Mouse (Mus musculus): ENCODE data around the gene AU018091.
"Not testable (repeated sequence)": the region's sequence is repeated elsewhere in the genome, so short reads cannot be mapped to it uniquely, and the experiment has no call there.

The AU018091 gene

DNA sequence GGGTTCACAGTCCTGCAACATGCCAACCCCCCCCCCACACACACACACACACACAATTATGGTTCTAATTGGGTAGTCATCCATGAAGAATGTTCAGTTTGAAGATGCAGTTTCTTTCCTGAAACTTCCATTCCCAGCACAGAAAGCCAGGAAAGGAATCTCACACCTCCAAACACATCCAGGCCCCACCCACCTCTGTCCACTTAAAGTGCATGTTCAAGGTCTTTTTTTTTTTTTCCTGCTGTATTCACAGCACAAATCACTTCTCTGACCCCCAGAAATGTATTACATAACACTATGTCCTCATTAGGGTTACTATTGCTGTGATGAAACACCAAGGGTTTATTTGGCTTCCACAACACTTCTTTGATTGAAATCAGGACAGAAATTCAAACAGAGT is 4.0 kb downstream of the AU018091 start:
- DNase-seq = no peak

GRCm38 (mm10) chr7:3164381-3164780 is 4.6 kb downstream of the AU018091 start:
- no peak for DNase-seq

DNA sequence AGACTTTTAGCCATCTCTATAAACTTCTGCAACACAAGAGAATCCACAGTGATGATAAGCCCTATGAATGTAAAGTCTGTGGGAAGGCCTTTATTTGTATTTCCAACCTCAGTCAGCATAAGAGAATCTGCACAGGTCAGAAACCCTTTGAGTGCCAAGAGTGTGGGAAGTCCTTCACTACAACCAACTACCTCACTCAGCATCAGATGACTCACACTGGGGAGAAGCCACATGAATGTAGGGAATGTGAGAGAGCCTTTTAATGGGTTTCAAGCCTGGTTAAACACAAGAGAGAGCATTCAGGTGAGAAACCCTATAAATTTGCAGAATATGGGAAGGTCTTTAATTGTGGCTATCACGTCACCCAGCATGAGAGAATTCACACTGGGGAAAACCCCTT is 18.6 kb downstream of the AU018091 start:
- DNase-seq = no peak

DNA sequence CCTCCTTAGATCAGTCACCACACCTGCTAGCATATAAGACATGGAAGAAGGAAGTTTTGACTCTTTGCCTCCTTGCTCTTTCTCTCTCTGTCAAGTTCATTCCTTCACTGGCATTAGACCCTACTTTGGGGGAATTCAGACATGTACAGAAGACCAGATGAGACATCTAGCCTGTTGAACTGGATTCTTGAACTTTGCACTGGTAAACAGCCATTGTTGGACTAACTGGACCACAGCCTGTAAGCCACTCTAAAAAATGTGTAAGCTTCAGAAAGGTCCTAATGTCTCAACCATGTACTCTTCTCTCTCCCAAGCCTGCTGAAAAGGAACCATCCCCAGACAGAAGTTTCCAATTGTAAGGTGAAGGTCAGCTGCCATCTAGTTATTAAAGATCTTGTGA is 22.9 kb downstream of the AU018091 start:
- DNase-seq = no peak

GRCm38 (mm10) chr7:3143329-3143728 is 25.7 kb downstream of the AU018091 start:
- no peak for DNase-seq

GRCm38 (mm10) chr7:3135606-3136005 is 33.4 kb downstream of the AU018091 start:
- no peak for DNase-seq

GRCm38 (mm10) chr7:3134654-3135053 is 34.3 kb downstream of the AU018091 start:
- DNase-seq = no peak

DNA sequence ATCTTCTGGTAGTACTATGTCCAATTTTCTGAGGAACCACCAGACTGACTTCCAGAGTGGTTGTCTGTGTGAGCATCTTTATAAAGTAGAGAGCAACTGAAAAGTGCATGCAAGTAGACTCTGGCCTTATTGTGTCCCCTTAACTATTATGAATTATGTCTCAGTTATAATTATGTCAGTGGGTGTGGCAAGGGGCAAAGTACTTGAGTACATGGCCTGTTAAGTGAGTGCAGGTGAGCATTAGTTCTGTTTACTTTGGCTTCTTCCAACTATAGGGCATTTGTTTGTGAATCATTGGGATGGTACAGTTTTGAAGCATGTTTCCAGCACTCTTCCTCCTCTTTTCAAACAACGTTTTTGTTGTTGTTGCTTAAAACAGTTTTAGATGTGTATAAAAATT is 38.7 kb downstream of the AU018091 start:
- no peak for DNase-seq

- DNase-seq = not testable (repeated sequence)
Measured at GRCm38 (mm10) chr7:3128564-3128963, 40.4 kb downstream of the AU018091 start.

GRCm38 (mm10) chr7:3111193-3111592 is 57.8 kb downstream of the AU018091 start:
- DNase-seq = not testable (repeated sequence)

- not testable (repeated sequence) for DNase-seq
Measured at GRCm38 (mm10) chr7:3106516-3107077, 62.4 kb downstream of the AU018091 start.

Data from lung, postnatal 14 days (tissue).